Mouse (Mus musculus): ENCODE measurements at regions not wholly inside any gene's neighbourhood (a gene's known extent, or its start where the extent isn't known, plus 50 kb on each side); places are given as distances from the start of the nearest gene placed in this dataset.

DNA sequence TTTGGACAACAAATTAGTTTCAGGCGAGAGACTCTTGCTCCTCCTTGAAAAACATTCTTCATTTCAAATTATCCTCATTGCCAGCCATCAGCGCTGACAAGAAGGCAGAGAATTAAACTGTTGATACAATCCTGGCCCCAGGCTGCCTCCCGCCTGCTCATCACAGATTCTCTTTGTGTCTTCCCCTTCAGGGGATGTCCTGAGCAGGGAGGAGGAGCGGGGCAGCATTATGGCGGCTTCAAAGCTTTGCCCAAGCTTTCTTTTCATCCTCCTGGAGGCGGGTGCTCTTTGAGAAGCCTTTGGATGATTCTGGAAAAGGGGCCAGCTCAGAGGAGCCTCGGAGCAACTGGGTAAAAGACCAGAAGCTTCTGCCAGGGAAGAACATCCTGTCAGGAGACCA lies 149.1 kb downstream of the 4930564D02Rik start:
- H3K4me2 ChIP-seq (replicated peaks; ENCODE audit: low read depth, low read length) = no peak overlapping the region
- WGBS = 57% methylated on average over 7 of the region's 7 CpGs
- H3K27me3 ChIP-seq (ENCODE audit: insufficient read depth, low read length) = no peaks in the 10 kb centered on the region
- H3K36me3 ChIP-seq (ENCODE audit: insufficient read depth, low read length) = no peaks in the 10 kb centered on the region
- no peaks in the 10 kb centered on the region for H3K4me1 ChIP-seq (ENCODE audit: insufficient read depth, low read length)
- no peak overlapping the region for H3K4me3 ChIP-seq (ENCODE audit: low read length)
- ATAC-seq (ENCODE audit: low FRiP score, low TSS enrichment) = no peak
- H3K27ac ChIP-seq (ENCODE audit: low read length) = no peak overlapping the region
- H3K9me3 ChIP-seq (ENCODE audit: low read length) = no peaks in the 10 kb centered on the region
- no peak overlapping the region for H3K9ac ChIP-seq (replicated peaks; ENCODE audit: low read length)

DNA sequence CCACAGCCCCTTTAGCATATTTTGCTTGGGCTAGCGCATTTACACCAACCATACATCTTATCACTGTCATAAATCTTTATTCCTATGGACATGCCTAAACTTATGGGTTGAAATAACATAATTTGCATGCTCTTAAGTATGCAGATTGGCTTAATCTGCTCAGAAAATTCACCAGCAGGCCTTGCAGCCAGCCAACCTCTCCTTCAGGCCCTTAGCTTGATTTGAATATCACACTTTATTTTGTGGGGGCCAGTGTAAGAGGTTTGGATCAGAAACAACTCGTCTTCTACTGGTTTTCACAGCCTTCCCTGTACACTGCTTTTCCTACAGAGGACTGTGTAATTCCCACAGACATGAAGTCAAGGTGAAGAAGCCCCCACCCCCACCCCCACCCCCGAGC lies 153.0 kb downstream of the 4930564D02Rik start:
- no peak overlapping the region for H3K27ac ChIP-seq (ENCODE audit: low read length)
- no peaks in the 10 kb centered on the region for H3K9me3 ChIP-seq (ENCODE audit: low read length)
- H3K27me3 ChIP-seq (ENCODE audit: insufficient read depth, low read length) = no peaks in the 10 kb centered on the region
- no peaks in the 10 kb centered on the region for H3K4me1 ChIP-seq (ENCODE audit: insufficient read depth, low read length)
- no peak overlapping the region for H3K4me2 ChIP-seq (replicated peaks; ENCODE audit: low read depth, low read length)
- WGBS = 72% methylated on average over 3 of the region's 3 CpGs
- ATAC-seq (ENCODE audit: low FRiP score, low TSS enrichment) = no peak
- no peak overlapping the region for H3K4me3 ChIP-seq (ENCODE audit: low read length)
- H3K36me3 ChIP-seq (ENCODE audit: insufficient read depth, low read length) = no peaks in the 10 kb centered on the region
- no peak overlapping the region for H3K9ac ChIP-seq (replicated peaks; ENCODE audit: low read length)

DNA sequence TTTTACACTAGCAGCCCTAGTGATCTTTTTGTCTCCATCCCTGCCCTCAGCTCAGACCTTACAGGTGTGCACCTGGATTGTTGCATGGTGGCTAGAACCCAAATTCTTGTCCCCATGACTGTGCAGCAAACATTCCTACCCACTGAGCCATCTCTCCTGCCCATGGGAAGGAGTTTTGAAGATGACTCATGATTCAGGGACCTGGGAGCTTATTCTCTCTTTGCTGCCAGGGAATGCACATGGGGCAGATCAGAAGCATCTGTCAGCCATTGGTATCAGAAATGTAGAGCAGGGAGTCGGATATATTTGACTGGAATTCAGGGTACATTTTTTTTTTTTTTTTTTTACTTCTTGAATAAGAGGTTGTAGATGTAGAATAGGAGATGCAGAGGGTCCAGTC lies 154.0 kb downstream of the 4930564D02Rik start:
- WGBS = 79% methylated on average over 1 of the region's 1 CpGs
- H3K4me2 ChIP-seq (replicated peaks; ENCODE audit: low read depth, low read length) = no peak overlapping the region

GRCm38 (mm10) chr3:105222925-105223324 lies 156.3 kb downstream of the 4930564D02Rik start:
- no peaks in the 10 kb centered on the region for H3K9me3 ChIP-seq (ENCODE audit: low read length)
- H3K36me3 ChIP-seq (ENCODE audit: insufficient read depth, low read length) = no peaks in the 10 kb centered on the region
- H3K9ac ChIP-seq (replicated peaks; ENCODE audit: low read length) = no peak overlapping the region
- no peak for ATAC-seq (ENCODE audit: low FRiP score, low TSS enrichment)
- no peak overlapping the region for H3K4me2 ChIP-seq (replicated peaks; ENCODE audit: low read depth, low read length)
- H3K27ac ChIP-seq (ENCODE audit: low read length) = no peak overlapping the region
- WGBS = 57% methylated on average over 3 of the region's 3 CpGs
- no peak overlapping the region for H3K4me3 ChIP-seq (ENCODE audit: low read length)
- H3K4me1 ChIP-seq (ENCODE audit: insufficient read depth, low read length) = no peaks in the 10 kb centered on the region
- H3K27me3 ChIP-seq (ENCODE audit: insufficient read depth, low read length) = no peaks in the 10 kb centered on the region

More for the DNA sequence above, 154.0 kb downstream of the 4930564D02Rik start:
- Histone ChIP-seq H3K9ac (replicated peaks; ENCODE audit: low read length) (no peak overlapping the region), H3K27ac (ENCODE audit: low read length) (no peak overlapping the region), H3K9me3 (ENCODE audit: low read length) (no peaks in the 10 kb centered on the region), H3K27me3 (ENCODE audit: insufficient read depth, low read length) (no peaks in the 10 kb centered on the region), H3K4me3 (ENCODE audit: low read length) (no peak overlapping the region), H3K4me1 (ENCODE audit: insufficient read depth, low read length) (no peaks in the 10 kb centered on the region), H3K36me3 (ENCODE audit: insufficient read depth, low read length) (no peaks in the 10 kb centered on the region)
- no peak for ATAC-seq (ENCODE audit: low FRiP score, low TSS enrichment)

- Histone ChIP-seq H3K9ac (replicated peaks; ENCODE audit: low read length) (no peak overlapping the region), H3K27ac (ENCODE audit: low read length) (no peak overlapping the region), H3K9me3 (ENCODE audit: low read length) (no peaks in the 10 kb centered on the region), H3K4me3 (ENCODE audit: low read length) (no peak overlapping the region), H3K36me3 (ENCODE audit: insufficient read depth, low read length) (no peaks in the 10 kb centered on the region), H3K4me2 (replicated peaks; ENCODE audit: low read depth, low read length) (no peak overlapping the region), H3K4me1 (ENCODE audit: insufficient read depth, low read length) (no peaks in the 10 kb centered on the region), H3K27me3 (ENCODE audit: insufficient read depth, low read length) (no peaks in the 10 kb centered on the region)
- WGBS = 6% methylated on average over 4 of the region's 4 CpGs
- no peak for ATAC-seq (ENCODE audit: low FRiP score, low TSS enrichment)
These were observed 157.0 kb downstream of the 4930564D02Rik start for GRCm38 (mm10) chr3:105223671-105224070.

- no peaks in the 10 kb centered on the region for H3K36me3 ChIP-seq (ENCODE audit: insufficient read depth, low read length)
- no peak overlapping the region for H3K4me2 ChIP-seq (replicated peaks; ENCODE audit: low read depth, low read length)
- no peak overlapping the region for H3K4me3 ChIP-seq (ENCODE audit: low read length)
- H3K9ac ChIP-seq (replicated peaks; ENCODE audit: low read length) = no peak overlapping the region
- ATAC-seq (ENCODE audit: low FRiP score, low TSS enrichment) = no peak
- H3K4me1 ChIP-seq (ENCODE audit: insufficient read depth, low read length) = no peaks in the 10 kb centered on the region
- no peak overlapping the region for H3K27ac ChIP-seq (ENCODE audit: low read length)
- no peaks in the 10 kb centered on the region for H3K27me3 ChIP-seq (ENCODE audit: insufficient read depth, low read length)
- 74% methylated on average over 1 of the region's 1 CpGs for WGBS
- no peaks in the 10 kb centered on the region for H3K9me3 ChIP-seq (ENCODE audit: low read length)
These were observed 160.9 kb downstream of the 4930564D02Rik start for GRCm38 (mm10) chr3:105227551-105227950.

DNA sequence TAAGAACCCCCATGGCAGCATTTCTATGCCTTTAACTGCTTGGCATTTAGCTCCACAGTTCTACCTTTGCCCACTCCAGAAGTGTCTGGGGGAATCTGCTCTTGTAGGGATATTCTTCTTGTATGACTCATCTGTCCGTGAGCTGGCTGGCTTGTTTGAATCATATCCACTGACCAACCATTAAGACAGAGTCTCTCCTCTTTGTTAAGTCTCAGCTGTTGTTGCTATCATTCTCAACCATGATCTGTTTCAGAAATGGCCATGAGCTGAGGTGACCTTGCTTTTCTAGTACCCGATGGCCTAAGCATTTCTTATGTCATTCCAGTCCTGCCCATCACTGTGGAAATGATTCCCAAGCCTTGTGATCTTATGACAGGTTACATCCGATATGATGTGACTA lies 161.8 kb downstream of the 4930564D02Rik start:
- H3K9ac ChIP-seq (replicated peaks; ENCODE audit: low read length) = no peak overlapping the region
- H3K36me3 ChIP-seq (ENCODE audit: insufficient read depth, low read length) = no peaks in the 10 kb centered on the region
- no peak overlapping the region for H3K4me2 ChIP-seq (replicated peaks; ENCODE audit: low read depth, low read length)
- H3K4me1 ChIP-seq (ENCODE audit: insufficient read depth, low read length) = no peaks in the 10 kb centered on the region
- no peak overlapping the region for H3K27ac ChIP-seq (ENCODE audit: low read length)
- H3K27me3 ChIP-seq (ENCODE audit: insufficient read depth, low read length) = no peaks in the 10 kb centered on the region
- no peak overlapping the region for H3K4me3 ChIP-seq (ENCODE audit: low read length)
- no peaks in the 10 kb centered on the region for H3K9me3 ChIP-seq (ENCODE audit: low read length)
- 84% methylated on average over 3 of the region's 3 CpGs for WGBS
- no peak for ATAC-seq (ENCODE audit: low FRiP score, low TSS enrichment)

- H3K9me3 ChIP-seq (ENCODE audit: low read length) = no peaks in the 10 kb centered on the region
- no peaks in the 10 kb centered on the region for H3K36me3 ChIP-seq (ENCODE audit: insufficient read depth, low read length)
- H3K27ac ChIP-seq (ENCODE audit: low read length) = no peak overlapping the region
- no peak for ATAC-seq (ENCODE audit: low FRiP score, low TSS enrichment)
- 91% methylated on average over 3 of the region's 3 CpGs for WGBS
- no peaks in the 10 kb centered on the region for H3K4me1 ChIP-seq (ENCODE audit: insufficient read depth, low read length)
- no peaks in the 10 kb centered on the region for H3K27me3 ChIP-seq (ENCODE audit: insufficient read depth, low read length)
- no peak overlapping the region for H3K4me3 ChIP-seq (ENCODE audit: low read length)
- H3K9ac ChIP-seq (replicated peaks; ENCODE audit: low read length) = no peak overlapping the region
- no peak overlapping the region for H3K4me2 ChIP-seq (replicated peaks; ENCODE audit: low read depth, low read length)
These were observed 174.4 kb downstream of the 4930564D02Rik start for GRCm38 (mm10) chr3:105241048-105241447.

GRCm38 (mm10) chr3:105257096-105257495 lies 190.5 kb downstream of the 4930564D02Rik start:
- 79% methylated on average over 2 of the region's 2 CpGs for WGBS
- no peaks in the 10 kb centered on the region for H3K36me3 ChIP-seq (ENCODE audit: insufficient read depth, low read length)
- ATAC-seq (ENCODE audit: low FRiP score, low TSS enrichment) = no peak

DNA sequence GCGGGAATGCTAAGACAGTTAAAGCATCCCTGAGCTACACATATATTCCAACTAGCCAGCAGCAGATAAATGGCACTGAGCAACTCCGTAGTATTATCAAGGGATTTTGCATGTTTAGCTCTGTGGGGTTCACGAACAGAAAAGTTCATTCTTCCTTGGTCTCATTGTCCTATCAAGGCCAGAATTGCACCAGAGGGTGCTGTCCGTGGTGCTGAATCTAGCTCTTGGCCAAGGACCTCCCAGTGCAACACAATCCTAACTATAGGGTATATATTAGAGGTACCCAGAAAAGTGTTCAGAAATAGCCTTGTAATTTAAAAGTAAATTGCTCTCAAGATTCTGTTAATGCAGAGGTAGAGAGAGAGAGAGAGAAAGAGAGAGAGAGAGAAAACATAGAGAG lies 176.9 kb upstream of the Kcnd3 start:
- H3K9ac ChIP-seq (replicated peaks; ENCODE audit: low read length) = no peak overlapping the region
- H3K4me3 ChIP-seq (ENCODE audit: low read length) = no peak overlapping the region
- WGBS = 31% methylated on average over 4 of the region's 4 CpGs
- H3K36me3 ChIP-seq (ENCODE audit: insufficient read depth, low read length) = no peaks in the 10 kb centered on the region
- no peaks in the 10 kb centered on the region for H3K27me3 ChIP-seq (ENCODE audit: insufficient read depth, low read length)
- no peaks in the 10 kb centered on the region for H3K4me1 ChIP-seq (ENCODE audit: insufficient read depth, low read length)
- ATAC-seq (ENCODE audit: low FRiP score, low TSS enrichment) = no peak
- no peaks in the 10 kb centered on the region for H3K9me3 ChIP-seq (ENCODE audit: low read length)
- H3K4me2 ChIP-seq (replicated peaks; ENCODE audit: low read depth, low read length) = no peak overlapping the region
- no peak overlapping the region for H3K27ac ChIP-seq (ENCODE audit: low read length)

More at GRCm38 (mm10) chr3:105257096-105257495, 190.5 kb downstream of the 4930564D02Rik start:
- H3K4me2 ChIP-seq (replicated peaks; ENCODE audit: low read depth, low read length) = no peak overlapping the region
- no peak overlapping the region for H3K27ac ChIP-seq (ENCODE audit: low read length)
- H3K27me3 ChIP-seq (ENCODE audit: insufficient read depth, low read length) = no peaks in the 10 kb centered on the region; the same call in 1 of the 2 replicates
- H3K4me1 ChIP-seq (ENCODE audit: insufficient read depth, low read length) = no peaks in the 10 kb centered on the region
- H3K4me3 ChIP-seq (ENCODE audit: low read length) = no peak overlapping the region
- no peaks in the 10 kb centered on the region for H3K9me3 ChIP-seq (ENCODE audit: low read length)
- H3K9ac ChIP-seq (replicated peaks; ENCODE audit: low read length) = no peak overlapping the region

- H3K9me3 ChIP-seq (ENCODE audit: low read length) = no peaks in the 10 kb centered on the region
- no peaks in the 10 kb centered on the region for H3K27me3 ChIP-seq (ENCODE audit: insufficient read depth, low read length)
- H3K27ac ChIP-seq (ENCODE audit: low read length) = no peak overlapping the region
- H3K4me2 ChIP-seq (replicated peaks; ENCODE audit: low read depth, low read length) = no peak overlapping the region
- no peak for ATAC-seq (ENCODE audit: low FRiP score, low TSS enrichment)
- H3K9ac ChIP-seq (replicated peaks; ENCODE audit: low read length) = no peak overlapping the region
- no peaks in the 10 kb centered on the region for H3K36me3 ChIP-seq (ENCODE audit: insufficient read depth, low read length)
- 90% methylated on average over 5 of the region's 5 CpGs for WGBS
- H3K4me3 ChIP-seq (ENCODE audit: low read length) = no peak overlapping the region
- no peaks in the 10 kb centered on the region for H3K4me1 ChIP-seq (ENCODE audit: insufficient read depth, low read length)
These were observed 171.2 kb upstream of the Kcnd3 start for GRCm38 (mm10) chr3:105280971-105281370.

All from kidney, embryonic 16.5 days (tissue).